Comparison of ENCODE assay signal across 8 mouse cellular contexts in genomic region chr13:63245218-63245617, GRCm38 (mm10).
DNase-seq lines count a peak whose midpoint lies in the region; ATAC-seq lines count a peak whose summit lies in the region.

No protein-coding gene starts in this region.

- H3K27me3 ChIP-seq in embryonic facial prominence, embryonic 12.5 days, result no peaks in the 10 kb centered on the region
- H3K27me3 ChIP-seq in embryonic facial prominence, embryonic 10.5 days (replicated peaks; ENCODE audit: low read depth, poor library complexity, severe bottlenecking), result 0 out of 2 replicates have a peak, but pooled peaks cover 3% of the 10 kb centered on the region
- H3K27me3 ChIP-seq in kidney, embryonic 14.5 days (ENCODE audit: control insufficient read depth, insufficient read depth, low read length), result no peaks in the 10 kb centered on the region
- H3K27me3 ChIP-seq in embryonic facial prominence, embryonic 15.5 days, result no peaks in the 10 kb centered on the region
- no peaks in the 10 kb centered on the region for H3K27me3 ChIP-seq in neural tube, embryonic 12.5 days (replicated peaks)

- peaks cover 15% of the 10 kb centered on the region; the same call in 1 of the 2 replicates for H3K36me3 ChIP-seq in embryonic facial prominence, embryonic 12.5 days
- peaks cover 37% of the 10 kb centered on the region for H3K36me3 ChIP-seq in embryonic facial prominence, embryonic 10.5 days (replicated peaks)
- peaks cover 15% of the 10 kb centered on the region; the same call in 1 of the 2 replicates for H3K36me3 ChIP-seq in kidney, embryonic 14.5 days (ENCODE audit: control insufficient read depth, insufficient read depth, low read length)
- H3K36me3 ChIP-seq in embryonic facial prominence, embryonic 15.5 days, result no peaks in the 10 kb centered on the region
- H3K36me3 ChIP-seq in neural tube, embryonic 12.5 days, result no peaks in the 10 kb centered on the region

- peak overlapping the region; percentile 77 for H3K27ac ChIP-seq in embryonic facial prominence, embryonic 12.5 days
- H3K27ac ChIP-seq in embryonic facial prominence, embryonic 10.5 days (replicated peaks), result no peak overlapping the region
- no peak overlapping the region for H3K27ac ChIP-seq in kidney, embryonic 14.5 days (ENCODE audit: low read depth, low read length)
- H3K27ac ChIP-seq in embryonic facial prominence, embryonic 15.5 days (replicated peaks), result peak overlapping the region; percentile 80
- H3K27ac ChIP-seq in neural tube, embryonic 12.5 days, result no peak overlapping the region

- H3K9me3 ChIP-seq in embryonic facial prominence, embryonic 12.5 days, result no peaks in the 10 kb centered on the region
- H3K9me3 ChIP-seq in embryonic facial prominence, embryonic 10.5 days, result no peaks in the 10 kb centered on the region
- no peaks in the 10 kb centered on the region for H3K9me3 ChIP-seq in kidney, embryonic 14.5 days (ENCODE audit: control insufficient read depth, low read length)
- H3K9me3 ChIP-seq in embryonic facial prominence, embryonic 15.5 days (replicated peaks), result no peaks in the 10 kb centered on the region
- H3K9me3 ChIP-seq in neural tube, embryonic 12.5 days, result no peaks in the 10 kb centered on the region

- H3K4me1 ChIP-seq in embryonic facial prominence, embryonic 12.5 days, result peaks cover 70% of the 10 kb centered on the region
- peaks cover 67% of the 10 kb centered on the region for H3K4me1 ChIP-seq in embryonic facial prominence, embryonic 10.5 days
- H3K4me1 ChIP-seq in kidney, embryonic 14.5 days (ENCODE audit: control insufficient read depth, insufficient read depth, low read length), result peaks cover 57% of the 10 kb centered on the region
- peaks cover 68% of the 10 kb centered on the region for H3K4me1 ChIP-seq in embryonic facial prominence, embryonic 15.5 days
- H3K4me1 ChIP-seq in neural tube, embryonic 12.5 days, result peaks cover 30% of the 10 kb centered on the region

- WGBS in embryonic facial prominence, embryonic 12.5 days, result 48% methylated on average over 9 of the region's 9 CpGs
- 73% methylated on average over 9 of the region's 9 CpGs for WGBS in embryonic facial prominence, embryonic 10.5 days
- WGBS in kidney, embryonic 14.5 days, result 23% methylated on average over 9 of the region's 9 CpGs
- WGBS in embryonic facial prominence, embryonic 15.5 days, result 24% methylated on average over 9 of the region's 9 CpGs
- 23% methylated on average over 9 of the region's 9 CpGs for WGBS in neural tube, embryonic 12.5 days

- ATAC-seq in embryonic facial prominence, embryonic 12.5 days (ENCODE audit: insufficient number of reproducible peaks, insufficient read depth, low FRiP score, low TSS enrichment), result no peak
- no peak for ATAC-seq in kidney, embryonic 14.5 days (ENCODE audit: low FRiP score, low TSS enrichment)
- no peak for ATAC-seq in embryonic facial prominence, embryonic 15.5 days (ENCODE audit: insufficient number of reproducible peaks, low FRiP score, low TSS enrichment, low read depth)
- peak; percentile 14; the same call in 1 of the 2 replicates for ATAC-seq in neural tube, embryonic 12.5 days (ENCODE audit: low FRiP score, low read depth)

- no peak overlapping the region for H3K4me3 ChIP-seq in embryonic facial prominence, embryonic 12.5 days
- H3K4me3 ChIP-seq in embryonic facial prominence, embryonic 10.5 days, result no peak overlapping the region
- H3K4me3 ChIP-seq in kidney, embryonic 14.5 days (ENCODE audit: low read length), result no peak overlapping the region
- H3K4me3 ChIP-seq in embryonic facial prominence, embryonic 15.5 days (replicated peaks), result peak overlapping the region; percentile 31
- no peak overlapping the region for H3K4me3 ChIP-seq in neural tube, embryonic 12.5 days

- H3K4me2 ChIP-seq in embryonic facial prominence, embryonic 12.5 days (replicated peaks), result peak overlapping the region; percentile 40
- H3K4me2 ChIP-seq in kidney, embryonic 14.5 days (replicated peaks; ENCODE audit: low read depth, low read length), result peak overlapping the region; percentile 9; the same call in 1 of the 2 replicates
- peak overlapping the region; percentile 56 for H3K4me2 ChIP-seq in embryonic facial prominence, embryonic 15.5 days (replicated peaks)
- H3K4me2 ChIP-seq in neural tube, embryonic 12.5 days (replicated peaks), result 0 out of 2 replicates have a peak overlapping the region, but pooled peaks have one; percentile 30

- no peak overlapping the region for H3K9ac ChIP-seq in embryonic facial prominence, embryonic 12.5 days
- H3K9ac ChIP-seq in kidney, embryonic 14.5 days (ENCODE audit: low read depth, low read length), result no peak overlapping the region
- H3K9ac ChIP-seq in embryonic facial prominence, embryonic 15.5 days, result 0 out of 2 replicates have a peak overlapping the region, but pooled peaks have one; percentile 13
- 0 out of 2 replicates have a peak overlapping the region, but pooled peaks have one; percentile 13 for H3K9ac ChIP-seq in neural tube, embryonic 12.5 days

- DNase-seq in embryonic facial prominence, embryonic 10.5 days (ENCODE audit: low spot score), result no peak
- no peak for DNase-seq in kidney, postnatal 14 days
- DNase-seq in frontal cortex, adult 2 months (ENCODE audit: extremely low spot score in 1 of 2, low spot score in 1 of 2), result no peak
- DNase-seq in spleen, postnatal 36 days (ENCODE audit: low spot score in 2 of 2), result no peak

Comparison
In these comparisons a context has a peak if more than half of its experiments do, and no peak if none do; other contexts are left out.
1. H3K27ac ChIP-seq: peak in embryonic facial prominence, embryonic 12.5 days (single experiment) and embryonic facial prominence, embryonic 15.5 days (single experiment); none in embryonic facial prominence, embryonic 10.5 days (single experiment), kidney, embryonic 14.5 days (single experiment) and neural tube, embryonic 12.5 days (single experiment).
2. H3K9ac ChIP-seq: peak in embryonic facial prominence, embryonic 15.5 days (single experiment) and neural tube, embryonic 12.5 days (single experiment); none in embryonic facial prominence, embryonic 12.5 days (single experiment) and kidney, embryonic 14.5 days (single experiment).
3. Peak in every context shown above with its lines, with median percentiles within 50 percentile points of each other: H3K4me2 ChIP-seq.